Mouse (Mus musculus): ENCODE results near the gene Fezf2. TPM values are rescaled to one million over a fixed set of nuclear protein-coding genes. Genes with fewer than 3 reads are reported as not detected.

Fezf2 gene
- total RNA-seq, 2 experiments from 2014 or later, result 53.3 to 54.3 TPM

Other genes with a start within 250 kb of the Fezf2 start
- not detected for gene Gm49355, start 64.2 kb downstream of the Fezf2 start, total RNA-seq (2021)
- gene 3830406C13Rik, start 64.0 kb downstream of the Fezf2 start, total RNA-seq (2021), result 10 to 100 TPM; 29.4 to 30.6 TPM